Mouse (Mus musculus) midbrain, embryonic 10.5 days (tissue): ENCODE measurements around the gene Xirp2. TPM values are rescaled to one million over a fixed set of nuclear protein-coding genes. Genes with fewer than 3 reads are reported as not detected.
"Not testable (repeated sequence)": the region's sequence is repeated elsewhere in the genome, so short reads cannot be mapped to it uniquely, and the experiment has no call there.

Experiments
- DNase-seq: peaks from one replicate; pipeline ENCODE4 v3.0.0-alpha.2; 2017; ENCODE audit warnings: low spot score
- H3K27ac ChIP-seq: fragments of 300-500 bp; sonication (generic); replicated peaks from 2 replicates; pipeline ENCODE4 v1.5.1; 2016; ENCODE audit warnings: mild to moderate bottlenecking
- H3K27me3 ChIP-seq: fragments of 300-500 bp; sonication (generic); 2 replicates; pipeline ENCODE4 v1.6.1; 2016; ENCODE audit warnings: low read depth, mild to moderate bottlenecking; ENCODE audit not compliant: poor library complexity, severe bottlenecking
- H3K36me3 ChIP-seq: fragments of 300-500 bp; sonication (generic); 2 replicates; pipeline ENCODE4 v1.6.1; 2016; ENCODE audit warnings: mild to moderate bottlenecking, moderate library complexity
- H3K4me1 ChIP-seq: fragments of 300-500 bp; sonication (generic); 2 replicates; pipeline ENCODE4 v1.6.1; 2016
- H3K4me3 ChIP-seq: fragments of 300-500 bp; sonication (generic); 2 replicates; pipeline ENCODE4 v1.5.1; 2016; ENCODE audit warnings: mild to moderate bottlenecking, moderate library complexity
- H3K9me3 ChIP-seq: fragments of 300-500 bp; sonication (generic); replicated peaks from 2 replicates; pipeline ENCODE4 v1.6.1; 2016; ENCODE audit warnings: mild to moderate bottlenecking
- WGBS: fragments of 180-500 bp; shearing (Covaris S2); methylation state at CpG from one replicate; pipeline ENCODE4 v1.1.7; 2016; 5-methylcytosine and 5-hydroxymethylcytosine counted together
- polyA plus RNA-seq: library from polyadenylated mRNA; unstranded; fragments of >200 nt; fragmentation: Nextera tagmentation; extraction: Ambion mirVana; gene quantifications from 2 replicates; pipeline ENCODE4 v1.2.1, GENCODE M21; 2016

Gene Xirp2
- not detected in 2 replicates for polyA plus RNA-seq

DNA sequence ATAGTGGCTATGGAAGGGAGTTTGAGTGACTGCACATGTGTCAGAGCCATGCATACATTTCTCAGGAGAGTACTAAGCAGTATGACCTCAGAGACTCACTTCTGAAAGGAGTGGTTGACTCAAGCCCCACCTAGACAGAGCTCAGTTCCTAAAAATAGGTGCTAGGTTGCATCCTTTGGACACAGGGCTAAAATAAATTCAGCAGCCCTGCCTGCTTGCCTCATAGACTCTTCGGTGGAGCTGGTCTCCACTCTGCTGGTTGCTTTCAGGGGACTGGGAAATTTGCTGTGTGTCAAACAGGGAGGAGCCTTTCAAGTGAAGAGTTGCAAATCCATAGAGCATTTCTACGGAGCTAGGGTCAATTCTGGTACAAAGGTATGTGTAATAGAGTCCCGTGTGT lies at the start of gene Xirp2:
Gene Xirp2, plus strand, starts transcription at position 223 of the 400 bp plus-strand sequence.
- no peaks in the 10 kb centered on the region for H3K36me3 ChIP-seq
- no peak within 1 kb of the TSS for H3K27ac ChIP-seq
- DNase-seq: no peak
- WGBS: 85% methylated on average over 3 of the region's 3 CpGs
- H3K9me3 ChIP-seq: no peaks in the 10 kb centered on the region
- no peak within 1 kb of the TSS for H3K4me3 ChIP-seq
- no peaks in the 10 kb centered on the region for H3K4me1 ChIP-seq
- no peaks in the 10 kb centered on the region for H3K27me3 ChIP-seq

DNA sequence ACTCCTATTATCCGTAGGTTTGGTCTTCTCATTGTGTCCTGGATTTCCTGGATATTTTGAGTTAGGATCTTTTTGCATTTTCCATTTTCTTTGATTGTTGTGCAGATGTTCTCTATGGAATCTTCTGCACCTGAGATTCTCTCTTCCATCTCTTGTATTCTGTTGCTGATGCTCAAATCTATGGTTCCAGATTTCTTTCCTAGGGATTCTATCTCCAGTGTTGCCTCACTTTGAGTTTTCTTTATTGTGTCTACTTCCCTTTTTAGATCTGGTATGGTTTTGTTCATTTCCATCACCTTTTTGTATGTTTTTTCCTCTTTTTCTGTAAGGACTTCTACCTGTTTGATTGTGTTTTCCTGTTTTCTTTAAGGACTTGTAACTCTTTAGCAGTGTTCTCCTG lies 32.4 kb upstream of the Xirp2 start, which contains the start of gene Gm21830:
Gene Gm21830, plus strand, starts transcription at position 301 of the 400 bp plus-strand sequence.
- not testable (repeated sequence) for H3K36me3 ChIP-seq, H3K27ac ChIP-seq, H3K4me3 ChIP-seq, DNase-seq, H3K27me3 ChIP-seq, H3K4me1 ChIP-seq, H3K9me3 ChIP-seq
- no CpG with 5 or more reads among the region's 1 CpGs for WGBS

DNA sequence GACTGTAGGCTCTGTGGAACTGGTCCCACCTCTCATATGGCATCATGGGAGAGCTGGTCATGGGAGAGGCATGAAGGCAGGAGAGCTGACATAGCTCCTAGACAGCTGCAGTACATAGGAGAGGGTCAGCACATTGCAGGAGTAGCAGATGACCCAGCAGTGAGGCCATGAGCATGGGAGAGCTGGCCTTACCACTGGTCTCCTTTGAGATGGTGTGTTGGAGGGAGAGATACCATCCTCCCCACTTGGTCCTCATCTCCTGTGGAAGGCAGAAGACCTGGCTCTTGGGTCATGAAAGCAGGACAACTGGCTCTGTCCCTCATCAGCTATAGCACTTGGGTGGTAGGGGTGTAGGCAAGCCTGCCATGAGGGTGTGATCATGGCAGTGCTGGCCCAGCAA lies 24.9 kb upstream of the Xirp2 start:
- no peaks in the 10 kb centered on the region for H3K36me3 ChIP-seq
- H3K9me3 ChIP-seq: no peaks in the 10 kb centered on the region
- no peak overlapping the region for H3K4me3 ChIP-seq
- H3K4me1 ChIP-seq: no peaks in the 10 kb centered on the region
- no peaks in the 10 kb centered on the region for H3K27me3 ChIP-seq
- no peak for DNase-seq
- no peak overlapping the region for H3K27ac ChIP-seq

DNA sequence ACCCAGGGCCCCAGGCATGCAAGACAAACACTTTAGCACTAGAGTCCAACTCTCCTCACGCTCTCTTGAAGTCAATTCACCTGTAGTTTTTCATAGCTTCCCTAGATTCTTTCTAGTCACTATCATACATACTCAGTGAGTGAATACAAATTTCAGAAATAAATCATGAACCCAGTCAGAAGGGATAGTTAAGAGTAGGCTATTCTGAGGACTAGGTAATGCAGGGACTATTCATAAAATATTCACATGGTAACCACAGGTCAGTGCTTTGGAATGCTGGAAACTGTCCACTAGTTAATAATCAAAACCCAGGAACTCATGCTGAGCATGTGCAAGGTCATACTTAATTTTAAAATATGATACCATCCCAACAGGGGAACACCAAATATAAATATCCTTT lies 23.0 kb upstream of the Xirp2 start:
- Histone ChIP-seq H3K4me1 (no peaks in the 10 kb centered on the region), H3K27me3 (no peaks in the 10 kb centered on the region), H3K27ac (no peak overlapping the region), H3K36me3 (no peaks in the 10 kb centered on the region), H3K4me3 (no peak overlapping the region), H3K9me3 (no peaks in the 10 kb centered on the region)
- DNase-seq: no peak
- WGBS: 80% methylated on average over 1 of the region's 1 CpGs

DNA sequence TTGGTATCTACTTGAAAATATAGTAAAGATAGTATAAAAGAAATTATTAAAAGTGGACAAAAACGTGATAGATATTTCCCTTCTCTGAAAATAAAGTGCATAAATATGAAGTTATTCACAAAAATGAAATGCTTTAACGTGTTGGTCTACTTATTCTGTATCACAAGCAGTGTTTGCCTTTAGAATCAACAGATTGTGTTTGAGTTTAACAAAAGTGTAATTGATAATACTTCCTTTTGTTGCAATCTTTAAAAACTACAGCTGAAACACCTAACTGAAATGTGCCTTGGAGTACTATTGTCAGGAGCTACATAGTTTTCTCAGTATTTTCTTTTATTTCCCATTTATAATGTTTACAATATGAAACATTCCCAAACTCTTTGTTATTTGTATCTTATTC lies 12.7 kb upstream of the Xirp2 start, which contains the start of gene Gm26727:
Gene Gm26727, minus strand, starts transcription at position 101 of the 400 bp plus-strand sequence.
- H3K27me3 ChIP-seq: no peaks in the 10 kb centered on the region
- H3K27ac ChIP-seq: no peak within 1 kb of the TSS
- H3K9me3 ChIP-seq: no peaks in the 10 kb centered on the region
- H3K4me3 ChIP-seq: no peak within 1 kb of the TSS
- no peak for DNase-seq
- WGBS: 67% methylated on average over 2 of the region's 2 CpGs
- no peaks in the 10 kb centered on the region for H3K36me3 ChIP-seq
- H3K4me1 ChIP-seq: no peaks in the 10 kb centered on the region

DNA sequence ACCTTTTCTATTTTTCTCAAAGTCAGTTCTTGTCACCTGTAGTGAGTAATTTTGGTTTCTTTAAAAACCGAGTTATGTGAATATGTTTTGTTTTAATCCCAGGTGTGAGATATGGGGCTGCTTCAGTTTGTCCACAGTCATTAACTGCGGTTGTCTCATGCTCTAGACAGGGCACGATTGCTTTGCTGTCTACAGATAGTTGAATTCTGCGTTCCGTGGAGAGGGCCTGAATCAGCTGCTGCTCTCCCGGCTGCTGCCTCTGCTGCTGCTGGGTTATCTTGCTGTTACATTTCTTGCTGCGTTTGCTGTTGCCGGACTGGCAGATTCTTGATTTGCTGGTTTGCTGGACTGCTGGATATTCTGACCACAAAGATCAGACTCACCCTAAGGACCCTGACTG lies 7.5 kb upstream of the Xirp2 start:
- H3K27ac ChIP-seq: no peak overlapping the region
- 86% methylated on average over 8 of the region's 8 CpGs for whole genome bisulfite sequencing
- H3K9me3 ChIP-seq: no peaks in the 10 kb centered on the region
- no peaks in the 10 kb centered on the region for H3K27me3 ChIP-seq
- no peaks in the 10 kb centered on the region for H3K36me3 ChIP-seq
- DNase-seq: no peak
- H3K4me3 ChIP-seq: no peak overlapping the region
- H3K4me1 ChIP-seq: no peaks in the 10 kb centered on the region

DNA sequence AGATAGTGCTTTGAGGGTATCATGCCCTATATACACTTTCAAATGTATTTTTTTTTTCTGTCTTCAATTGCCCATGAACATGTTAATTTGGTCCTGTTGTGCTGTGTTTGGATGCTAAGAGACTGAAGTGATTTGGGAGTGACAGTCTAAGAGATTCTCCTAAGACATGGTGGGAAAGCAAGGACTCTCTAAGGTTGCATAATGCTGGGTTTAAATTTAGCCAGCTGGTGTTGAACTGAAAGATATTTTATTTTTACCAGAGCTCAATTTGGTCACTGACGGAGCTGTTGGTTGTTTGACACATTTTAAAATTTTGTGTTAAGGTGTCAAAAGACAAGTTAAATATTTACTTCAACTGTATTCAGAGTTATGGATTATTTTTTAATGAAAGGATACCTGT lies 970 bp downstream of the Xirp2 start:
- H3K36me3 ChIP-seq: no peaks in the 10 kb centered on the region
- H3K27me3 ChIP-seq: no peaks in the 10 kb centered on the region
- 98% methylated on average over 1 of the region's 1 CpGs for WGBS
- H3K4me3 ChIP-seq: no peak overlapping the region
- no peak overlapping the region for H3K27ac ChIP-seq
- no peaks in the 10 kb centered on the region for H3K9me3 ChIP-seq
- no peak for DNase-seq
- no peaks in the 10 kb centered on the region for H3K4me1 ChIP-seq

DNA sequence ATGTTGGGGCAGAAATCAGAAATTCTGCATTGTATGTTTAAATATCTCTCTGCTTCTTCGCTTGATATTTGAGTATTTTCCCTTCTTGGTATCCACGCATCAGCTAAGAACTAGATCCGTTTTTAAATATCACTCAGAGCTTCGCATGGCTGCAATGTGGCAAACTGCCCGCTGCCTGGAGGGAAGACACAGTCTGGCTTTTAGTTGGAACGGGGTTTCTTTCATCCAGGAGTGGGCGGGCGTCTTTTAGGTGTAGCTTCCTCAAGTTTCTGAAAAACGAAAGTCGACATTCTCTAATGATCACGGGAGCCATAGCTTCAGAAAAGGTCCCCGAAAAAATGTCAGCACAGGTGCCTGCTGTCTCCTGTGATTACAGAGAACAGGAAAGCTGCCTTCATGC lies 1.4 kb downstream of the Xirp2 start:
- H3K4me3 ChIP-seq: no peak overlapping the region
- H3K9me3 ChIP-seq: no peaks in the 10 kb centered on the region
- H3K4me1 ChIP-seq: no peaks in the 10 kb centered on the region
- H3K27ac ChIP-seq: no peak overlapping the region
- no peaks in the 10 kb centered on the region for H3K27me3 ChIP-seq
- DNase-seq: no peak
- WGBS: 82% methylated on average over 12 of the region's 12 CpGs
- no peaks in the 10 kb centered on the region for H3K36me3 ChIP-seq

DNA sequence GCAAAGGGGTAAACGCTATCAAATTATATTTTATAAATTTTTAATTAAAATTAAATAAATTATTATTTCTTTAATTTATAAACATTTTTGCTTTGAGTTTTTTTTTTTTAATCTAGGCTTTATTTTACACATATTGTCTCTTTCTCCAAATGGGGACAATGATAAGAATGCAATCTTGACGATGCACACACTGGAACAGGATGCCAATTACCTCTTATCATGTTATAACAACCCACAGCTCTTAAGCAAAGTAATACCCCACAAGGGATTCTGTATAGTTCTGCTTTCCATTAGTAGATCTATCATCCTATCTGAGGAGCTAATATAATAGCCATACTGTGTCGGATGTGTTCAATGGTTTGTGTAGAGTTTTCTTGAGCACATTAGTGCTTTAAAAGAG lies 15.1 kb downstream of the Xirp2 start:
- Histone ChIP-seq H3K36me3 (no peaks in the 10 kb centered on the region), H3K4me3 (no peak overlapping the region), H3K27ac (no peak overlapping the region), H3K27me3 (no peaks in the 10 kb centered on the region), H3K4me1 (no peaks in the 10 kb centered on the region), H3K9me3 (no peaks in the 10 kb centered on the region)
- WGBS: 91% methylated on average over 3 of the region's 3 CpGs
- no peak for DNase-seq

DNA sequence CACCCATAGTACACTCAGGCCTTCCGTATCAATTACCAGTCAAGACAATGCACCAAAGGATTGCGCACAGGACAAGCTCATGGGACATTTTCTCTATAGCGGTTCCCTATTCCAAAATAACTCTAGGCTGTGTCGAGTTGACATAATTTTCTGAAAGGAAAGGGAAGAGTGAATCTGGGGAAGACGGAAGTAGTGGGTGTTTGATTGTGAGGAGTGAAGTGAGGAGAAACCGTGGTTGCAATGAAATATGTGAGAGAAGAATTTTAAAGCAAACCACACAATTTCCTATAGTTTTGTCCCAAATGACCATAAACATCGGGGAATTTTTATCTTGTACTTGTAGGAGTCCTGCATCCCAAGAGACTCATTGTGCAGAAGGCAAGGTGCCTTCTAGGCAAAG lies 21.2 kb downstream of the Xirp2 start:
- DNase-seq: no peak
- Histone ChIP-seq H3K27ac (no peak overlapping the region), H3K9me3 (no peaks in the 10 kb centered on the region), H3K4me1 (no peaks in the 10 kb centered on the region), H3K36me3 (no peaks in the 10 kb centered on the region), H3K27me3 (no peaks in the 10 kb centered on the region), H3K4me3 (no peak overlapping the region)
- 90% methylated on average over 7 of the region's 7 CpGs for WGBS

DNA sequence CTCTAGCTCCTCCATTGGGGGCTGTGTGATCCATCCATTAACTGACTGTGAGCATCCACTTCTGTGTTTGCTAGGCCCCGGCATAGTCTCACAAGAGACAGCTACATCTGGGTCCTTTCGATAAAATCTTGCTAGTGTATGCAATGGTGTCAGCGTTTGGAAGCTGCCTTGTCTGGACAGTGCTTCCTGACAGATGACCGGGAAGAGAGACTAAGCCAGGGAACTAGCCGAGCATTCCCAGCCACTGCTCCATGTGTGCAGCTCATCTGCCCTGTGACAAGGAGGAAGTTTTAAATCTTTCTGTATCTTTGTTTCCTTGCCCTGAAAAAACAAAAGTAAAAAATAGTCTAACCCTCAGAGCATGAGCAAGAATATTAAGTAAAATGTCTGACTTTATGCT lies 24.2 kb downstream of the Xirp2 start:
- WGBS: 84% methylated on average over 5 of the region's 5 CpGs
- H3K27me3 ChIP-seq, H3K4me3 ChIP-seq, H3K9me3 ChIP-seq, DNase-seq, H3K36me3 ChIP-seq, H3K4me1 ChIP-seq, H3K27ac ChIP-seq: not testable (repeated sequence)

DNA sequence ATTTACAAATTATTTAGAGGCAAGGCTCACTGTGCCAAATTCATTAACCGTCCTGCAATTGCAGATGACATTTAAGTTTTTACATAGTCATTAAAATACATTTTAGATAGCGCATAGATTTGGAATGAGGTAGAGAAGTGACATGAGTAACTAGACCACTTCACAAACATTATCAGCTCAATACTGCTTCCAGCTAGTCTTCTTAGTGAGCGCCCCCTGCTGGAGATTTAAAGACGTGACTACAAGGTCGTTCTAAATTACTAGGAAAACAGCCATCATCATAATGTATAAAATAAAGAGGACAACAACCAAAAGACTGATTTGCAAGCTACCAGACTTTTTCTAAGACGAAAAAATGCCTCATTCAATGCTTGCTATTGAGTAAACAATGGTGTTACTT lies 32.0 kb downstream of the Xirp2 start:
- H3K4me1 ChIP-seq: peaks cover 2% of the 10 kb centered on the region; the same call in 1 of the 2 replicates

DNA sequence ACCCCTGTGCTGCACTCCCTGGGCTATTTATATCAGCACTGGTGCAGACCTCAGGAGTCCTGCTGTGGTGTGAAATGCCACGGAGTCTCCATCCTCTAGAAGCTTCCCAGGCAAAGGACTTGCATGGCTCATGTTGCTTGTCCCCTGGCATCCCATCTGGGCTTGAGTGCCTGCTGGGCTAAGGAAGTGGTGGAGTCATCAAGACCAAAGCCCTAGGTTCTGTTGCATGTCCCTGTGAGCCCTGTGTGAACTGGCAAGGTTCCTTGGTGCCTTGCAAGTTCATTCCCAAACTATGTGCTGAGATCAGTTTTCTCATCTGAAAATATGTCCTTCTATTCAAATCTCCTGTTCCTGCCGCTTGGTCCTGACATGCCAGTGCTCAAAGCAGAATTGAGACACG lies 35.2 kb downstream of the Xirp2 start:
- Histone ChIP-seq H3K27me3 (no peaks in the 10 kb centered on the region), H3K27ac (no peak overlapping the region), H3K4me3 (no peak overlapping the region), H3K4me1 (peaks cover 2% of the 10 kb centered on the region; the same call in 1 of the 2 replicates), H3K9me3 (no peaks in the 10 kb centered on the region), H3K36me3 (no peaks in the 10 kb centered on the region)
- 75% methylated on average over 3 of the region's 3 CpGs for WGBS
- DNase-seq: no peak

More for the DNA sequence above, 32.0 kb downstream of the Xirp2 start:
- H3K36me3 ChIP-seq: no peaks in the 10 kb centered on the region
- WGBS: 19% methylated on average over 6 of the region's 6 CpGs
- H3K9me3 ChIP-seq: no peaks in the 10 kb centered on the region
- H3K4me3 ChIP-seq: no peak overlapping the region
- peak; percentile 41 for DNase-seq
- H3K27me3 ChIP-seq: no peaks in the 10 kb centered on the region
- no peak overlapping the region for H3K27ac ChIP-seq

DNA sequence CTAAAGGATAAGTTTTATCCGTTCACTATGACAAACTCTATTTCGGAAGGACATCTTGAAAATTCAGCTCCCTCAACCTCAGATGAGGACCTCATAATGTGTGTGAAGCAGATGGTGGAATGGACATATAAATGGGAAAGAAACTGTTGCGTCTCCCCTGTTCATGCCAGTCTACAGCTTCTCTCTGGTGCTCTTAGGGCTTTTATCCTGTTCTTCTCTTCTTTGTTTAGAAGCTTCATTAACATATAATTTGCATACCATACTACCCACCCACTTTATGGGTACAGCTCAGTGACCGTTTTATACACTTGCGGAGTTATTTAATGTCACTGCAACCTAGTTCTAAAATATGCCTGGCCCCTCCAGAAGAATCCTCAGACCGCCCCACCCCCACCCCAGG lies 40.9 kb downstream of the Xirp2 start:
- H3K9me3 ChIP-seq: no peaks in the 10 kb centered on the region
- 90% methylated on average over 6 of the region's 6 CpGs for WGBS
- H3K4me3 ChIP-seq: no peak overlapping the region
- H3K4me1 ChIP-seq: peaks cover 23% of the 10 kb centered on the region
- DNase-seq: no peak
- H3K27ac ChIP-seq: no peak overlapping the region
- no peaks in the 10 kb centered on the region for H3K36me3 ChIP-seq
- H3K27me3 ChIP-seq: no peaks in the 10 kb centered on the region
